Mouse (Mus musculus): ENCODE data around the gene Dync1i2.

- TF ChIP-seq POLR2AphosphoS2 (IDR thresholded peaks at IDR 0.05; ENCODE audit: insufficient read length, low read depth) (no peak), POLR2A (IDR thresholded peaks at IDR 0.05; ENCODE audit: insufficient read length, low read depth) (no peak), MYOG (IDR thresholded peaks at IDR 0.05; ENCODE audit: control insufficient read depth in 1 of 3, insufficient read depth in 1 of 3, insufficient read length in 2 of 3, low read depth in 2 of 3) (no peak)
Observed at GRCm38 (mm10) chr2:71231951-71232350, 20.4 kb downstream of the Dync1i2 start.

Data from myocyte (in vitro differentiated cells).